Mouse (Mus musculus): ENCODE data around the gene Spata16. TPM values are rescaled to one million over a fixed set of nuclear protein-coding genes. Genes with fewer than 3 reads are reported as not detected.

The Spata16 gene
- polyA plus RNA-seq, 1 experiment from 2014 or later = not detected

DNA sequence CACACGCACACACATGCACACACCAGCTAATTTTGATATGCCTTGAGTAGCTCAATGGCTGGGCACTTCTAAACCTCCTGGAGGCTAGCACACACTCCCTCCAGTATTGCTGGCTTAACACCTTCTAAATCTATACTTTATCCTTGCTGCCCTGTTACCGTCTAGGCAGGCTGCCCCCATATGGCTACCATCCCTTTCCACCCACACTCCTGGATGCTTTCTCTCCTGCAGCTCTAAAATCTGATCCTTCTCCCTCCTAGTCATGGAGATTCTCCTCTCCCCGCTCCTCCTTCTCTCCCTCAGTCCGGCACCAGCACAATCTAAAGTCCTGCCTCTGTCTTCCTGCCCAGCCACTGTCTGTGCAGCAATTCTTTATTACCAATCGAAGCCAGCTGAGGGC lies 286.0 kb downstream of the Spata16 start:
- H3K9ac ChIP-seq (ENCODE audit: low read length) = no peak overlapping the region
- ATAC-seq (ENCODE audit: insufficient read depth, low FRiP score, low TSS enrichment) = no peak
- no peaks in the 10 kb centered on the region for H3K27me3 ChIP-seq (ENCODE audit: control insufficient read depth, insufficient read depth, low read length)
- H3K4me3 ChIP-seq (ENCODE audit: low read depth, low read length) = no peak overlapping the region
- no peak overlapping the region for H3K4me2 ChIP-seq (ENCODE audit: low read depth)
- 86% methylated on average over 5 of the region's 5 CpGs for WGBS
- H3K27ac ChIP-seq (ENCODE audit: low read depth, low read length) = no peak overlapping the region
- DNase-seq (ENCODE audit: low spot score) = no peak
- H3K4me1 ChIP-seq (ENCODE audit: control insufficient read depth, insufficient read depth, low read length) = no peaks in the 10 kb centered on the region
- no peaks in the 10 kb centered on the region for H3K9me3 ChIP-seq (ENCODE audit: control insufficient read depth, low read length)
- H3K36me3 ChIP-seq (ENCODE audit: control insufficient read depth, insufficient read depth, low read length) = no peaks in the 10 kb centered on the region

DNA sequence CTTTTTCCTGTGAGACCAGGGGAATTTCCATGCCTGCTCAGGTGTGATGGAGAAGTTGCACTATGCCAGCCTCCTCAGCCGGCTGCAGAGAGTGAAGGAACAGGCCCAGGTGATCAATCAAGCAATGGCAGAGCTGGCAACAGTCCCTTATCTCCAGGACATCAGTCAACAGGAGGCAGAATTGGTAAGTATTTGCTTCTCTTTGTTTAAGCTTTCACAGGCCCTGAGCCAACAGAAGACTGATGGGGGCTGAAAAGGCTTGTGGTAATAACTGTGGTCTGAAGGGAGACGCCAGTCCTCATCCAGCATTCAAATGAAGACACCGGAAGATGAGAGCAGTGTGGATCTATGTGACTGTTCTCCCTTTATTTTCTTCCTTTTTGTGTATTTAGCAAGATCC lies 286.8 kb downstream of the Spata16 start:
- H3K27ac ChIP-seq (ENCODE audit: low read depth, low read length) = no peak overlapping the region
- H3K36me3 ChIP-seq (ENCODE audit: control insufficient read depth, insufficient read depth, low read length) = no peaks in the 10 kb centered on the region
- no peaks in the 10 kb centered on the region for H3K4me1 ChIP-seq (ENCODE audit: control insufficient read depth, insufficient read depth, low read length)
- WGBS = 60% methylated on average over 3 of the region's 3 CpGs
- H3K4me3 ChIP-seq (ENCODE audit: low read depth, low read length) = no peak overlapping the region
- H3K4me2 ChIP-seq (ENCODE audit: low read depth) = no peak overlapping the region
- ATAC-seq (ENCODE audit: insufficient read depth, low FRiP score, low TSS enrichment) (no peak), DNase-seq (ENCODE audit: low spot score) (no peak)
- H3K9ac ChIP-seq (ENCODE audit: low read length) = no peak overlapping the region
- no peaks in the 10 kb centered on the region for H3K27me3 ChIP-seq (ENCODE audit: control insufficient read depth, insufficient read depth, low read length)
- H3K9me3 ChIP-seq (ENCODE audit: control insufficient read depth, low read length) = no peaks in the 10 kb centered on the region

DNA sequence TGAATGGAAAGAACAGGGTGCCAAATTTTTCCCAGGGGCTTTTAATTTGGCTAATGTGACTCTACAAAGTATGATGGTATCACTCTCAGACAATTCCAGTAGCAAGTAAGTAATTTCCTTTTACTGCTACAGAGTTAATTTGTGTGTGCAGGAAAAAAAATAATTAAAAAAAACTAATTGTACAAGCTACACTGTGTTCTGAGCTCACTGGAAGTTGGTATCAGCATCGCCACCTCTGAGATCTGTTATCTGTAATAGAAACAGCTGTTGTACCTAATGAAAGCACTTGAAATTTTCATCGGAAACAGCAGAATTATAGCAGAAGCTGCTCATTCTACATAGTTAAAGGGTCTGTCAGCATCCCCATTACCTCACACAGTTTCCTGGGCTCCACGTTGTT lies 295.7 kb downstream of the Spata16 start:
- ATAC-seq (ENCODE audit: insufficient read depth, low FRiP score, low TSS enrichment) (no peak), DNase-seq (ENCODE audit: low spot score) (no peak)
- H3K4me3 ChIP-seq (ENCODE audit: low read depth, low read length) = no peak overlapping the region
- no peaks in the 10 kb centered on the region for H3K9me3 ChIP-seq (ENCODE audit: control insufficient read depth, low read length)
- H3K27ac ChIP-seq (ENCODE audit: low read depth, low read length) = no peak overlapping the region
- H3K4me1 ChIP-seq (ENCODE audit: control insufficient read depth, insufficient read depth, low read length) = no peaks in the 10 kb centered on the region
- no peak overlapping the region for H3K9ac ChIP-seq (ENCODE audit: low read length)
- no peak overlapping the region for H3K4me2 ChIP-seq (ENCODE audit: low read depth)
- WGBS = 88% methylated on average over 3 of the region's 3 CpGs
- H3K36me3 ChIP-seq (ENCODE audit: control insufficient read depth, insufficient read depth, low read length) = no peaks in the 10 kb centered on the region
- H3K27me3 ChIP-seq (ENCODE audit: control insufficient read depth, insufficient read depth, low read length) = no peaks in the 10 kb centered on the region

DNA sequence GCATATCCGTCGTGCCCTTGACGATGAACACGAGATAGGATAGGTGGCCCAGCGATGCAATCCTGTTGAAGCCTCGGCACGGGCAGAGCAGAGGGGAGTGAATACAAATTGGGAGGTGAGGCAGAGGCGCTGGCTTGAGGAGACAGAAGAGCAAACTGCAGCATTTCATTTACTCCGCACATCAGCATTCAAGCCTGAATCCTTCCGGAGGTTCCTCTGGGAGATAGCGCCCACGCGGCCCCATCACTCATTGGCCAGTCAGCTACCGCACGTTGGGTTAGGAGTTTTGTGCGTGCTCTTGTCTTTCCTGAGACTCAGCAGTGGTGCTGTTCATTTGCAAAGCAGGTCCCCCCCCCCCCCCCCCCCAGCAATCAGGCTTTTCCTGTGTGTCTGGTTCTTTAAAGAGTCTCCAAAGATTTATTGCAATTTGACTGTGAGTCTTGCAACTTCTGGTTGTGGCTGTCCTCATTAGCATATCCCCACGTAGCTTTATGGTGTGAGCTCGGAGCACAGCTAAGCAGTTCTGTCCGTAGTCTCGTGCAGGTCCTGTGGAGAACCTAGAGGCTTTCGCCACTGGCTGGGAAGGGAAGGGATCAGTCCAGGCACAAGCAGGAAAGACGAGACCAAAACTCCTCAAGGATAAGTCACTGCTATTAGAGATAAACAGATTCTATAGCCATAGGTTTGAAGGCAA lies 299.6 kb downstream of the Spata16 start:
- peak overlapping the region; percentile 20; the same call in 1 of the 2 replicates for H3K4me2 ChIP-seq (ENCODE audit: low read depth)
- DNase-seq (ENCODE audit: low spot score) = peak; percentile 37
- no peaks in the 10 kb centered on the region for H3K27me3 ChIP-seq (ENCODE audit: control insufficient read depth, insufficient read depth, low read length)
- no peak overlapping the region for H3K27ac ChIP-seq (ENCODE audit: low read depth, low read length)
- no peak overlapping the region for H3K9ac ChIP-seq (ENCODE audit: low read length)
- H3K4me3 ChIP-seq (ENCODE audit: low read depth, low read length) = no peak overlapping the region
- H3K36me3 ChIP-seq (ENCODE audit: control insufficient read depth, insufficient read depth, low read length) = no peaks in the 10 kb centered on the region
- H3K4me1 ChIP-seq (ENCODE audit: control insufficient read depth, insufficient read depth, low read length) = no peaks in the 10 kb centered on the region
- no peaks in the 10 kb centered on the region for H3K9me3 ChIP-seq (ENCODE audit: control insufficient read depth, low read length)
- WGBS = 52% methylated on average over 22 of the region's 22 CpGs
- ATAC-seq (ENCODE audit: insufficient read depth, low FRiP score, low TSS enrichment) = peak; percentile 84

DNA sequence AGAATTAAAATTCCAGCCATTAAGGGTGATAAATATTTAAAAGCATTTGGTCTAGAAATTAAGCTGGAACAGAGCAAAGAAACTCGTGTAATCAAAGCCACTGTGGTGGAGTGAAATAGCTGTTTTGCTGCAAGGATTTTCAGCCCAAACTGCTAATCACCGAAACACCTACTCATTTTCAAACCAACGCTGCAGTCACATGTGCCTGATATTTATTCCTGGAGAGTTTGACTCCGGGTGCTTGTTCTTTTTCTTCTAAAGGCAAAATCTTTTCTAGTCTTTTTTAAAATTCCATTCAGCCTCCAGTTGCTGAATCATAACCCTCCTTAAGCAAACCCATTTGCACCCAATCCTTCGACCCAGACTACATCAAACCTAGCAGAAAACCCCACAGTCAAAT lies 329.4 kb downstream of the Spata16 start:
- Histone ChIP-seq H3K27me3 (ENCODE audit: control insufficient read depth, insufficient read depth, low read length) (no peaks in the 10 kb centered on the region), H3K4me2 (ENCODE audit: low read depth) (no peak overlapping the region), H3K36me3 (ENCODE audit: control insufficient read depth, insufficient read depth, low read length) (no peaks in the 10 kb centered on the region), H3K4me1 (ENCODE audit: control insufficient read depth, insufficient read depth, low read length) (no peaks in the 10 kb centered on the region), H3K27ac (ENCODE audit: low read depth, low read length) (no peak overlapping the region), H3K9me3 (ENCODE audit: control insufficient read depth, low read length) (no peaks in the 10 kb centered on the region), H3K4me3 (ENCODE audit: low read depth, low read length) (no peak overlapping the region), H3K9ac (ENCODE audit: low read length) (no peak overlapping the region)
- no peak for DNase-seq (ENCODE audit: low spot score)
- 89% methylated on average over 5 of the region's 5 CpGs for WGBS
- no peak for ATAC-seq (ENCODE audit: insufficient read depth, low FRiP score, low TSS enrichment)

DNA sequence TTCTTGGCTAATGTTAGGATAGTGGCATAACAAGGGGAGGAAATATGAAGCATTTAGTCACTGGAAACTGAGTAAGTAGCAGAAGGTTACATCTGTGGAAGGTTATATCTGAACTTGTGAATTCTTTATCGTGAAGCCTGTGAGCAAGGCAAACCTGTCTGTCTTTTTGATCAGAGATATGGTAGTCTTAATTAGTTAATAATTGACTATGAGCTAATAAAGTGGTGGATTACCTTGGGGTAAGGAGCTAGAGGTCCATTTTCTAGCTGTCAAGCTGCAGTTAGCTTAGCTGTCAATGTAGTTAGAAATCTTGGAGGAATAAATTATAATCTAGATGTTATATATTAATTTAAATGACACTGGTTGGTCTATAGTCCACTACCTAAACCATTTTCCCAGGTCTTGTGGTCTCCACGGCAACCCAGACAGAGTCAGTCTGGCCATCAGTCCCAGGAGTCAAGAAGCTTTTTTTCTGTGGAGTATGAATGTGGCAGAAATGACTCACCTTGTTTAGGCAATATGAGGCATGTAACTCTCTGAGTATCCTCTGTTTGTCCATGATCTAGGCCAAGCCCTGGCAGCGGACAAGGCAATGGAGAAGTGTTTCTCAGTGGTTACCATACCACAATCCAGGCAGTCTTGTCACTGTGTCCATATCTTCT lies 331.6 kb downstream of the Spata16 start:
- no peaks in the 10 kb centered on the region for H3K27me3 ChIP-seq (ENCODE audit: control insufficient read depth, insufficient read depth, low read length)
- no peak overlapping the region for H3K27ac ChIP-seq (ENCODE audit: low read depth, low read length)
- no peak overlapping the region for H3K4me2 ChIP-seq (ENCODE audit: low read depth)
- ATAC-seq (ENCODE audit: insufficient read depth, low FRiP score, low TSS enrichment) (no peak), DNase-seq (ENCODE audit: low spot score) (no peak)
- no peaks in the 10 kb centered on the region for H3K36me3 ChIP-seq (ENCODE audit: control insufficient read depth, insufficient read depth, low read length)
- WGBS = 89% methylated on average over 3 of the region's 3 CpGs
- H3K4me3 ChIP-seq (ENCODE audit: low read depth, low read length) = no peak overlapping the region
- no peaks in the 10 kb centered on the region for H3K4me1 ChIP-seq (ENCODE audit: control insufficient read depth, insufficient read depth, low read length)
- no peak overlapping the region for H3K9ac ChIP-seq (ENCODE audit: low read length)
- no peaks in the 10 kb centered on the region for H3K9me3 ChIP-seq (ENCODE audit: control insufficient read depth, low read length)

DNA sequence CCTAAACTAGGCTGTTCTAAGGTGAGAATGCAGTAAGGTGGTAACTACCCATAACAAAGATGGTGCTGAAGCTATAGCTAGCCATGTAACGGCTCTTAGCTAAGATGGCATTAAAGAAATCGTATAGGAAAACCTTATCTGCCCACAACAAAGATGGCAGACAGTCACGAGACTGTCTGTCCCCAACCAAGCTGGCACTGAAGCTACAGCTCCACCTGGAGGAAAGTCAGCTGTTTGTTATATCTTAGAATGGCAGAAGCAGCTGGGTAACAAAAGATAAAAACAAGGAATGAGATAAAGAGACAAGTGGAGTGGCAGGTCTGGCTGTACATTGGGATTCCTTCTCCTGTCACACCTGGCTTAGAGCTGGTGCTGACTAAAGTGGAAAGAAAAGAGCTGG lies 333.1 kb downstream of the Spata16 start:
- 85% methylated on average over 3 of the region's 3 CpGs for WGBS
- H3K27ac ChIP-seq (ENCODE audit: low read depth, low read length) = no peak overlapping the region
- H3K4me3 ChIP-seq (ENCODE audit: low read depth, low read length) = no peak overlapping the region
- no peak overlapping the region for H3K9ac ChIP-seq (ENCODE audit: low read length)
- no peak for ATAC-seq (ENCODE audit: insufficient read depth, low FRiP score, low TSS enrichment)
- no peaks in the 10 kb centered on the region for H3K36me3 ChIP-seq (ENCODE audit: control insufficient read depth, insufficient read depth, low read length)
- no peaks in the 10 kb centered on the region for H3K27me3 ChIP-seq (ENCODE audit: control insufficient read depth, insufficient read depth, low read length)
- no peaks in the 10 kb centered on the region for H3K9me3 ChIP-seq (ENCODE audit: control insufficient read depth, low read length)
- H3K4me1 ChIP-seq (ENCODE audit: control insufficient read depth, insufficient read depth, low read length) = no peaks in the 10 kb centered on the region
- no peak for DNase-seq (ENCODE audit: low spot score)
- no peak overlapping the region for H3K4me2 ChIP-seq (ENCODE audit: low read depth)

DNA sequence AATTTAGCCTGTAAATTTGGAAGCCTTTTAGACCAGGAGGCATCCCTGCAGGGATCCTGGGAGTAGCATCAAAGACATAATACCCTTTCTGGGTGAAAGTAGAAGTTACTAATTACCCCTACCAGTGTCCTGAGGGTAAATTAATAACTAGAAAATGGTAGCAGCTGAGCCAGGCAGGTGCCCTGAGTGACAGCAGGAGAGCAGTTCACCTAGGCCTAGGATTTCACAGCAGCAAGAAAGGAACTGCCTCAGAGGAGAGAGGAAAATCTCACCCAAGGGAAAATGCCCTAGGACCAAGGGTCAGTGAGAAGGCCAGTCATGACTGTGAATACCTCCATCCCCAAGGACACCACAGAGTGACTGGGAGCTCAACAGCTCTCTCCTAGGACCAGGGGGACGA lies 333.9 kb downstream of the Spata16 start:
- no peak overlapping the region for H3K9ac ChIP-seq (ENCODE audit: low read length)
- no peaks in the 10 kb centered on the region for H3K36me3 ChIP-seq (ENCODE audit: control insufficient read depth, insufficient read depth, low read length)
- H3K27me3 ChIP-seq (ENCODE audit: control insufficient read depth, insufficient read depth, low read length) = no peaks in the 10 kb centered on the region
- H3K9me3 ChIP-seq (ENCODE audit: control insufficient read depth, low read length) = no peaks in the 10 kb centered on the region
- no peak for DNase-seq (ENCODE audit: low spot score)
- WGBS = 60% methylated on average over 1 of the region's 1 CpGs
- ATAC-seq (ENCODE audit: insufficient read depth, low FRiP score, low TSS enrichment) = no peak
- no peak overlapping the region for H3K4me3 ChIP-seq (ENCODE audit: low read depth, low read length)
- H3K4me2 ChIP-seq (ENCODE audit: low read depth) = no peak overlapping the region
- no peaks in the 10 kb centered on the region for H3K4me1 ChIP-seq (ENCODE audit: control insufficient read depth, insufficient read depth, low read length)
- no peak overlapping the region for H3K27ac ChIP-seq (ENCODE audit: low read depth, low read length)

DNA sequence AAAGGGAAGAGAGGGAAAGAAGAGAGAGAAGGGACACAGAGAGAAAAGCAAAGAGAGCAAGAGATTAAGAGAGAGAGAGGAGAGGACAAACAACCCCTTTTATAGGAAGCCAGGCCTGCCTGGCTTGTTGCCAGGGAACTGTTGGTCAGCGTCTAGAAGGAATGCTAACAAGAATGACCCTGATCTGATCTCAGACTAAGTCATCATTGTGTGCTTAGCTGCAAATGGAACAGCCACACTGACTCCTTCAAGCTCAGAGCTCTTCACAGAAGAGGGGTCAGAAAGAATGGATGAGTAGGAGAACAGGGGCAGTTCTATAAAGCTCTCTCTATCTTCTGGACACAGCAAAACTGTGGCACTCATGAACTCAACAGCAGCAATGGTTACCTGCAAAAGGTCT lies 334.7 kb downstream of the Spata16 start:
- 33% methylated on average over 1 of the region's 1 CpGs for WGBS
- DNase-seq (ENCODE audit: low spot score) = no peak
- H3K4me1 ChIP-seq (ENCODE audit: control insufficient read depth, insufficient read depth, low read length) = no peaks in the 10 kb centered on the region
- no peak overlapping the region for H3K4me3 ChIP-seq (ENCODE audit: low read depth, low read length)
- no peaks in the 10 kb centered on the region for H3K9me3 ChIP-seq (ENCODE audit: control insufficient read depth, low read length)
- no peak overlapping the region for H3K27ac ChIP-seq (ENCODE audit: low read depth, low read length)
- no peak for ATAC-seq (ENCODE audit: insufficient read depth, low FRiP score, low TSS enrichment)
- no peaks in the 10 kb centered on the region for H3K27me3 ChIP-seq (ENCODE audit: control insufficient read depth, insufficient read depth, low read length)
- no peak overlapping the region for H3K4me2 ChIP-seq (ENCODE audit: low read depth)
- H3K36me3 ChIP-seq (ENCODE audit: control insufficient read depth, insufficient read depth, low read length) = no peaks in the 10 kb centered on the region
- no peak overlapping the region for H3K9ac ChIP-seq (ENCODE audit: low read length)

Data from neural tube, embryonic 11.5 days (tissue).